Mouse (Mus musculus): ENCODE results near the gene Rnft1.
"Not testable (repeated sequence)": the region's sequence is repeated elsewhere in the genome, so short reads cannot be mapped to it uniquely, and the experiment has no call there.

Rnft1 gene

DNA sequence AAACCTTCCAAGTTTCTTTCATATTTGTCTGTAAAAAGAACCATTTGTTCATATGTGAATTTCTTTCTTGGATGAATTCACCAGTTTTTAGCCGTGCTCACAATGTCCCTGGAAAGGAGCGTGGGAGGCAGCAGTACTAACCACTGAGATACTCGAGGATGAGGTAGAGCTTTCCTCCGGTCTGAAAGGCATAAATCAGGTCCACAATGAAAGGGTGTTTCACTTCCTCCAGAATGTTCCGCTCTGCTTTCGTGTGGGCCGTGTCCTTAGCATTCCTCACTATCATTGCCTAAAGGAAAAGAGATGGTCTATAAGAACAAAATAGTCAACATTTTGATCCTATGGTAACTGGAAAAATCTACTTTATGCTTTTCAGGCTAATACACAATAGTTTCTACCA, 35.3 kb downstream of the Rnft1 start:
- no peak for DNase-seq (ENCODE audit: low spot score)

DNA sequence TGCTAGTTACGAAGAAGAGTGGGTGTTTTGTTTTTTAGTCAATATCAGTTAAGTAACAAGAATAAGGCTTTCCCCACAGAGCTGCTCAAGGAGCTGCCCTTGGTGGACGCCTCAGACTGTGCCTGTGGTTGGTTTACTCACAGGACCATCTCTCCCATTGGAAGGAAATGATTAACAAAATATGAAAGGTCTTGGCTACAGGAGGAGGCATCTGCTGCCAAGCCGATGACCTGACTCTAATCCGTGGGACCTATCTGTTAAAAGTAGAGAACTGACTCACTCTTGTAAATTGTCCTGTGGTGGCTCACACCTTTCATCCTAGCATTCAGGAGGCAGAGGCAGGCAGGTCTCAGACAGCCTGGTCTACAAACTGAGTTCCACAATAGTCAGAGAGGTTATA, 43.1 kb downstream of the Rnft1 start:
- no peak for DNase-seq (ENCODE audit: low spot score)

GRCm38 (mm10) chr11:86532834-86533233, 48.4 kb downstream of the Rnft1 start:
- DNase-seq (ENCODE audit: low spot score) = no peak

DNA sequence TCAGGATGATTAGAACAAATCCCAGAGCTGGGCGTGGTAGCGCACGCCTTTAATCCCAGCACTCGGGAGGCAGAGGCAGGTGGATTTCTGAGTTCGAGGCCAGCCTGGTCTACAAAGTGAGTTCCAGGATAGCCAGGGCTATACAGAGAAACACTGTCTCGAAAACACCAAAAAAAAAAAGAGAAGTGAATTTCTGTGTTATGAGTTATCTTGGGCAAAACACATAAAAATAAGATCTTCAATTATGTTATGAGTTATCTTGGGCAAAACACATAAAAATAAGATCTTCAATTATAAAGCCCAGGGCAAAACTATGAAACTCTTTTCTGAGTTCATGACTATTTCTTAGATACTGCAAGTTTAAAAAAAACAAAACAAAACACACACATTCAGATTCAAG, 48.8 kb downstream of the Rnft1 start:
- not testable (repeated sequence) for DNase-seq (ENCODE audit: low spot score)

DNA sequence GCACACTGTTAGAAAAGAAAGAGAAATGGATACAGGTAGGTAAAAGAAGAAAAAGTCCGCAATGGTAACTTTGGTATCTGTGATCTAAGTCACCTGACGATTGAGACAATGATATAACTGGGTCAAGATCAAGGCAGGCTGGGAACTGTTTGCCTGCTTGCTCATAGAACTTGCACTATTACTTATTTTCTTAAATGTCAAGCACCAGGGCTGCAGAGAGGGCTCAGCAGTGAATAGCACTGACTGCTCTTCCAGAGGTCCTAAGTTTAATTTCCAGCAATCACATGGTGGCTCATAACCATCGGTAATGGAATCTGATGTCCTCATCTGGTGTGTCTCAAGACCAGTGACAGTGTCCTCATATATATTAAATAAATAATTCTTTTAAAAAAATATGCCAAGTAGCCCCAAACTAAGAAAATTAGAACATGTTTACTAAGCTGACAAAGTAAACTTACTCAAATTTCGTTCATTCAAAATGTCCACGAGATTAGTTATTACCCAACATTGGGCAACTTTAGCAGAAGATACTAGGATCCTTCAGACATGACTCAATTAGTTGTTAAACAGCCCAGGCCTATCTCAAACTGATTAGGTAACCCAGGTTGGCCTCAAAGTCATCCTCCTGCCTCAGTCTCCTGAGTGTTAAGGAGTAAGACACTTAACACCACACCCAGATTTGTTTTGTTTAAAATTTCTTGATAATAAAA, 49.9 kb downstream of the Rnft1 start:
- DNase-seq (ENCODE audit: low spot score) = no peak

- DNase-seq (ENCODE audit: low spot score) = no peak
These were observed 54.3 kb downstream of the Rnft1 start for GRCm38 (mm10) chr11:86538786-86539185.

DNA sequence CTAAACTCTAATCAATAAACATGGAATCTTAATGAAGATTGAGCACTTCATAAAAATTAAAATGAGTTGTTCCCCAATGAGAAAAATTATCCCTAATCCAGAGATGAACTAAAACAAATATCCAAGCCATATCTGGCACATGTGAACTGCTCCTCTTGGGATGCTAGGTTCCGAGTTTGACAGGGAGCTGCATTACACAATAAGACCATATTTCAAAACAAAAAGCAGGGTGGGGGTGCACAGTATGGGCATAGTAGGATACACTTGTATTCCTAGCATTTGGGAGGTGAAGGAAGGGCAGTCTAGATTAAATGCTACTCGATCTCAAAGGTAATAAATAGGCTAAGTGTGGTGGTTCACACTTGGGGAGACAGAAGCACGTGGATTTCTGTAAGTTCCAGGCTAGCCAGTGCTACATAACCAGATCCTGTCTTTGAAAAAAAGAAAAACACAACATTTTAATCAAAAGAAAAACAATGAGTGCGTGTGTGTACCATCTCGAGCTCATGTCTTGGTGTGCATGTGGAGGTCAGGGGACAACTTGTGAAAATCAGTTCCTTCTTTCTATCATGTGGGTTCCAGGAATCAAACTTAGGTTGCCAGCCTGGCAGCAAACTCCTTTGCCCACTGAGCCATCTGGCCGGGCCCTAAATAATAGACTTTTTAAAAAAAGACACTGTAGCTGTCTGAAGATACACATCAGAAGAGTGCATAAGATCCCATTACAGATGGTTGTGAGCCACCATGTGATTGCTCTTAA, 55.4 kb downstream of the Rnft1 start:
- DNase-seq (ENCODE audit: low spot score) = no peak

GRCm38 (mm10) chr11:86540476-86540845, 56.0 kb downstream of the Rnft1 start:
- DNase-seq (ENCODE audit: low spot score) = no peak

GRCm38 (mm10) chr11:86542851-86543250, 58.4 kb downstream of the Rnft1 start:
- no peak for DNase-seq (ENCODE audit: low spot score)

- DNase-seq (ENCODE audit: low spot score) = no peak
These were observed 59.6 kb downstream of the Rnft1 start for GRCm38 (mm10) chr11:86543960-86544638.

- peak; percentile 98 for DNase-seq (ENCODE audit: low spot score)
These were observed 60.3 kb downstream of the Rnft1 start, which contains the start of the genes Rps6kb1 and Tubd1 for GRCm38 (mm10) chr11:86544639-86545299. Rps6kb1 (minus strand) TSS chr11:86544805. Tubd1 (plus strand) TSS chr11:86544991.

DNA sequence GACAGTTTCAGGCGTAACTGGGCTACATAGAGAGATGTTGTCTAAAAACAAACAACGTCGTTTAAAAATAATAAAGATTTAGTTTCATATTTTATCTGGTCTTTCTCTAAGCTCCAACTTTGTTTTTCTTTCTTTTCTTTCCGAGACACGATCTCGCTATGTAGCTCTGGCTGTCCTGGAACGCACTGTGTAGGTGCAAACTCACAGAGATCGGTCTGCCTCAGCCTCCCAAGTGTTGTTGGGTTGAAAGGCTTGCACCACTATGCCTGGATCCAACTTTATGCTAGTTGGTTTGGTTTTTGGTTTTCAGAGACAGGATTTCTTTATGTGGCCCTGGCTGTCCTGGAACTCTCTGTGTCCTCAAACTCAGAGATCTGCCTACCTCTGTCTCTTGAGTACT, 61.1 kb downstream of the Rnft1 start:
- no peak for DNase-seq (ENCODE audit: low spot score)

DNA sequence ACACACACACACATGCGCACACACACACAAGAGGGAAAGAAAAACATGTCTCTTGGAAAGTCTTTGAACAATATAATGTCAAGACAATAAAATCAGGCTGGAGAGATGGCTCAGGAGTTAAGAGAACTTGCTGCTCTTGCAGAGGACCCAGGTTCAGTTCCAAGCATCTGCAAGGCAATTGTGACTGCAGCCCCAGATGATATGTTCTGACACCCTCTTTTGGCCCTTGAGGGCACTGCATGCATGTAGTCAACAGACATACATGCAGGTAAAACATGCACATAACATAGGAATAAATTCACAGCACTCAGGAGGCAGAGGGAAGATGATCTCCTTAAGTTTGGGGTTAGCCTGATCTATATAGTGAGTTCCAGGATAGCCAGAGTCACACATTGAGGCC, 63.0 kb downstream of the Rnft1 start:
- no peak for DNase-seq (ENCODE audit: low spot score)
